Mouse (Mus musculus) ovary, adult 2 months (tissue): ENCODE measurements around the gene Mbtps1. TPM values are rescaled to one million over a fixed set of nuclear protein-coding genes. Genes with fewer than 3 reads are reported as not detected.

Source experiments
- polyA plus RNA-seq: library from polyadenylated mRNA; depleted of rRNA; stranded (reverse); fragments of >200 nt; gene quantifications from 2 replicates; pipeline ENCODE4 v1.2.3, GENCODE M21; 2012; rRNA removed

Mbtps1 gene
- polyA plus RNA-seq: 121 and 142 TPM in 2 replicates

GRCm38 (mm10) chr8:119558603-119559401 is at the start of gene Mbtps1:
Mbtps1 (minus strand) TSS chr8:119558735.

DNA sequence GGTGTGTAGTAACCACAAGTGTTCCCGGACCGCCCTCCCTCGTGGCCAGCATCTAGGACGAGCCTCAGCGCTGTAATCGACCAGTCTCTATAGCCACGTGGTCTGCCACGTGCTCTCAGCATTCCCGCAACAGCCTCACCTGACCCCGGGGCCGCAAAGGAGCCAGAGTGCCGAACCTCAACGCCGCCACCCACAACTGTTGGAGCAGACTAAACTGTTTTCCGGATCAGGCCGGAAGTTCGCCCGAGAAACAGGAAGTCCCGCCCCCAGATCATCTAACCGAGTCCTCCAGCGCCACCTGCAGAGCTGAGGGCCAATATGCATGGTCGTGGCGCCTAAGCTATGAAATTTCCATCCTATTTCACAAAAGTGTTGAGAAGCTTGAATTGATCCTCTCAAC is 46.5 kb upstream of the Mbtps1 start, which contains the start of gene Taf1c:
Gene Taf1c, minus strand, starts transcription at position 227 of the 400 bp plus-strand sequence.

DNA sequence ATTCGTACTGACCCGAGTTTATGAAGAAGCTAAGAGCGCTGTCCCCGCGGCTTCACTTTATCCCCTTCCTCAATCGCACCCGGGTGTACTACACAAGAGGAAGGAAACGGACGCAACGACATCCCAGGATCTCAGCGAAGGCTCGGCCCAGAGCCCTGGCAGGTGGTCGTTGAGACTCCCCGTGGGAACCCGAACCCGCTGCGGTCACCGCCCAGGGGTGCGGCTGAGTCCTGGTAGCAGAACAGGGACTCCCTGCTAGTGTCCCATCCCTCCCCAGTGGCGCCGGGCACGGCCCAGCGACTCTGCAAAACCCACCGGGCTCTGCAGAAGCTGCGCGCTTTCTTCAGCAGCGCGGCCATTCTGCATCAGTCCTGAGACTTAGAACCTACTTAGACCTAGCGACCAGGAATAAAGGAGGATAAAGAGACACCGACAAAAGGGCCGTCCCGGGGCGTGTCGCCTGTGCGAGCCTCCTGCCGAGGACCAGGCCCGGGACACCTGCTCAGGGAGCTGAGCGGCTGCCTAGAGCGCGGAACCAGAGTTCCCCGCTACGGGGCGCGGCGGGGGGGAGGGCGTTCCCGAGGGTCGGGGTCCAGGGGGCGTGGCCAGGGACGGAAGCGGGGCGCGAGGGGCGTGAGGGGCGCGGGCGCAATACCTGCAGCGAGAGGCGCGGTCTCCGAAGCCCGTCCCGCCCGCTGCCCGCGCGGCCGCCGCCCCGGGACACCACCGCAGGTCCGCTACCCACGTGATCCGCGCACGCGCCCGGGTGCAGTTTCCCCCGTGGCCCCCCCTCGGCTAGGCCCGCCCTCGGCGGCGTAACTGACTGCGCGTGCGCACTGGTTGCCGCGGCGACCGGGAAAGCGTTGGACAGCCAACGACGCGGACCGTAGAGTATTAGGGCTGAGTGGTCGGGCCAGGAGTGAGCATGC is 16.2 kb upstream of the Mbtps1 start, which contains the start of the genes Hsdl1 and Dnaaf1:
Gene Hsdl1, minus strand, starts transcription at position 747 of the 929 bp plus-strand sequence.
Gene Dnaaf1, plus strand, starts transcription at position 799 of the 929 bp plus-strand sequence.

GRCm38 (mm10) chr8:119501598-119501997 is 56.9 kb downstream of the Mbtps1 start, which contains the start of gene Slc38a8:
Slc38a8 (minus strand) TSS chr8:119501698.

Other genes with a start within 250 kb of the Mbtps1 start
- gene Hsbp1, start 214.2 kb downstream of the Mbtps1 start, polyA plus RNA-seq: 105 and 127 TPM in 2 replicates
- 36.2 and 52.1 TPM in 2 replicates for gene Mlycd, start 163.9 kb downstream of the Mbtps1 start, polyA plus RNA-seq
- 30.0 and 42.2 TPM in 2 replicates for gene Osgin1, start 124.6 kb downstream of the Mbtps1 start, polyA plus RNA-seq
- 2.9 and 3.3 TPM in 2 replicates for gene Necab2, start 112.0 kb downstream of the Mbtps1 start, polyA plus RNA-seq
- 1.3 and 2.2 TPM in 2 replicates for gene Slc38a8, start 57.0 kb downstream of the Mbtps1 start, polyA plus RNA-seq
- gene Hsdl1, start 16.4 kb upstream of the Mbtps1 start, polyA plus RNA-seq: 31.8 and 33.5 TPM in 2 replicates
- 6.9 and 7.4 TPM in 2 replicates for gene Dnaaf1, start 16.5 kb upstream of the Mbtps1 start, polyA plus RNA-seq
- gene Taf1c, start 46.5 kb upstream of the Mbtps1 start, polyA plus RNA-seq: 42.3 and 49.9 TPM in 2 replicates
- 1.7 and 2.3 TPM in 2 replicates for gene Adad2, start 54.0 kb upstream of the Mbtps1 start, polyA plus RNA-seq
- gene Kcng4, start 76.9 kb upstream of the Mbtps1 start, polyA plus RNA-seq: 2.3 and 4.2 TPM in 2 replicates
- gene Wfdc1, start 107.6 kb upstream of the Mbtps1 start, polyA plus RNA-seq: 129 and 167 TPM in 2 replicates
- 3.8 and 5.0 TPM in 2 replicates for gene Atp2c2, start 141.3 kb upstream of the Mbtps1 start, polyA plus RNA-seq
- 17.2 and 17.5 TPM in 2 replicates for gene Tldc1, start 219.7 kb upstream of the Mbtps1 start, polyA plus RNA-seq